Mouse (Mus musculus): Measurements from ENCODE around the gene Btc. TPM values are rescaled to one million over a fixed set of nuclear protein-coding genes. Genes with fewer than 3 reads are reported as not detected.

Gene Btc
- total and polyA plus RNA-seq, 3 experiments: 1.9 to 2.2 TPM; not detected in 1

GRCm38 (mm10) chr5:91311767-91312166 lies 91.0 kb downstream of the Btc start:
- Histone ChIP-seq H3K36me3 (ENCODE audit: control insufficient read depth in 1 of 2, insufficient read depth in 2 of 2, low read length in 2 of 2) (no peaks in the 10 kb centered on the region), H3K4me3 (ENCODE audit: control insufficient read depth in 1 of 2, insufficient read depth in 1 of 2, low read depth in 2 of 2, low read length in 2 of 2) (no peak overlapping the region), H3K27ac (ENCODE audit: control insufficient read depth, low read depth, low read length) (no peak overlapping the region), H3K9me3 (replicated peaks; ENCODE audit: insufficient read depth, low read length) (no peaks in the 10 kb centered on the region), H3K27me3 (ENCODE audit: control insufficient read depth in 1 of 2, insufficient read depth in 2 of 2, low read length in 2 of 2) (peaks cover 0 to 1% of the 10 kb centered on the region in 2 experiments; a peak in 1 of 4 replicates), H3K79me2 (ENCODE audit: control insufficient read depth, insufficient read depth, low read length, poor library complexity) (no peaks in the 10 kb centered on the region), H3K4me1 (ENCODE audit: control insufficient read depth in 1 of 2, insufficient read depth in 2 of 2, low read length in 2 of 2) (peaks cover 0 to 4% of the 10 kb centered on the region in 2 experiments; a peak in 1 of 4 replicates), H3K9ac (ENCODE audit: control insufficient read depth, low read depth, low read length, poor library complexity, severe bottlenecking) (no peak overlapping the region)
- TF ChIP-seq MXI1 (IDR thresholded peaks at IDR 0.05; ENCODE audit: low read depth, low read length) (no peak), USF2 (IDR thresholded peaks at IDR 0.05; ENCODE audit: borderline replicate concordance in 1 of 2, insufficient read depth in 1 of 2, low read depth in 1 of 2, low read length in 2 of 2) (no peak), RCOR1 (IDR thresholded peaks at IDR 0.05; ENCODE audit: low read depth, low read length) (no peak), GATA1 (IDR thresholded peaks at IDR 0.05; ENCODE audit: low read depth, low read length) (no peak), CHD2 (IDR thresholded peaks at IDR 0.05; ENCODE audit: low read length) (no peak), MYC (IDR thresholded peaks at IDR 0.05; ENCODE audit: low read depth, low read length) (no peak), POLR2AphosphoS2 (IDR thresholded peaks at IDR 0.05; ENCODE audit: low read length) (no peak), MEF2A (IDR thresholded peaks at IDR 0.05; ENCODE audit: extremely low read depth, insufficient replicate concordance, low read depth, low read length, poor library complexity, severe bottlenecking) (no peak), POLR2AphosphoS5 (IDR thresholded peaks at IDR 0.05; ENCODE audit: borderline replicate concordance, low read depth, low read length) (no peak), ELF1 (IDR thresholded peaks at IDR 0.05; ENCODE audit: low read depth, low read length) (no peak), SIN3A (IDR thresholded peaks at IDR 0.05; ENCODE audit: low read length) (no peak), NRF1 (IDR thresholded peaks at IDR 0.05; ENCODE audit: insufficient read depth, low read depth, low read length, poor library complexity, severe bottlenecking) (no peak), CHD1 (IDR thresholded peaks at IDR 0.05; ENCODE audit: low read depth, low read length) (no peak), BHLHE40 (IDR thresholded peaks at IDR 0.05; ENCODE audit: borderline replicate concordance, low read depth, low read length) (no peak), UBTF (IDR thresholded peaks at IDR 0.05; ENCODE audit: borderline replicate concordance, insufficient read depth, low read depth, low read length) (no peak), ZC3H11A (IDR thresholded peaks at IDR 0.05; ENCODE audit: low read depth, low read length) (no peak), MAFK (IDR thresholded peaks at IDR 0.05; ENCODE audit: borderline replicate concordance, low read depth, low read length) (no peak), ZNF384 (IDR thresholded peaks at IDR 0.05; ENCODE audit: low read depth, low read length) (no peak)
- peak; percentile 8 for DNase-seq (ENCODE audit: low read depth, low spot score)

- Histone ChIP-seq H3K4me3 (ENCODE audit: control insufficient read depth in 1 of 2, insufficient read depth in 1 of 2, low read depth in 2 of 2, low read length in 2 of 2) (no peak overlapping the region), H3K27me3 (ENCODE audit: control insufficient read depth in 1 of 2, insufficient read depth in 2 of 2, low read length in 2 of 2) (peaks cover 0 to 3% of the 10 kb centered on the region in 2 experiments; a peak in 1 of 4 replicates), H3K27ac (ENCODE audit: control insufficient read depth, low read depth, low read length) (no peak overlapping the region), H3K36me3 (ENCODE audit: control insufficient read depth in 1 of 2, insufficient read depth in 2 of 2, low read length in 2 of 2) (no peaks in the 10 kb centered on the region), H3K4me1 (ENCODE audit: control insufficient read depth in 1 of 2, insufficient read depth in 2 of 2, low read length in 2 of 2) (peaks cover 0 to 4% of the 10 kb centered on the region in 2 experiments; a peak in 1 of 4 replicates), H3K9ac (ENCODE audit: control insufficient read depth, low read depth, low read length, poor library complexity, severe bottlenecking) (no peak overlapping the region), H3K9me3 (replicated peaks; ENCODE audit: insufficient read depth, low read length) (no peaks in the 10 kb centered on the region), H3K79me2 (ENCODE audit: control insufficient read depth, insufficient read depth, low read length, poor library complexity) (no peaks in the 10 kb centered on the region)
- TF ChIP-seq ZMIZ1 (IDR thresholded peaks at IDR 0.05; ENCODE audit: low read depth, low read length) (no peak), SIN3A (IDR thresholded peaks at IDR 0.05; ENCODE audit: low read length) (no peak), RAD21 (IDR thresholded peaks at IDR 0.05; ENCODE audit: low read depth, low read length) (no peak), GATA1 (IDR thresholded peaks at IDR 0.05; ENCODE audit: low read depth, low read length) (no peak), CTCF (IDR thresholded peaks at IDR 0.05 in 2 of 3, conservative IDR thresholded peaks at IDR 0.05 in 1 of 3; ENCODE audit: control insufficient read depth in 1 of 3, insufficient read depth in 1 of 3, low read depth in 2 of 3, low read length in 3 of 3, poor library complexity in 1 of 3, severe bottlenecking in 1 of 3) (no peak), NELFE (IDR thresholded peaks at IDR 0.05; ENCODE audit: low read depth, low read length) (no peak), HCFC1 (IDR thresholded peaks at IDR 0.05; ENCODE audit: low read depth, low read length) (no peak), ETS1 (IDR thresholded peaks at IDR 0.05; ENCODE audit: low read depth, low read length) (no peak), MAZ (IDR thresholded peaks at IDR 0.05; ENCODE audit: low read depth, low read length) (no peak), EP300 (IDR thresholded peaks at IDR 0.05; ENCODE audit: low read depth in 1 of 2, low read length in 2 of 2) (no peak), TBP (IDR thresholded peaks at IDR 0.05; ENCODE audit: low read depth, low read length) (no peak), ZNF384 (IDR thresholded peaks at IDR 0.05; ENCODE audit: low read depth, low read length) (no peak), POLR2A (IDR thresholded peaks at IDR 0.05; ENCODE audit: control insufficient read depth in 1 of 2, insufficient read depth in 1 of 2, low read depth in 1 of 2, low read length in 2 of 2, poor library complexity in 1 of 2) (no peak), KAT2A (conservative IDR thresholded peaks at IDR 0.05; ENCODE audit: low read depth, low read length) (no peak), GABPA (IDR thresholded peaks at IDR 0.05; ENCODE audit: low read depth, low read length) (no peak), MXI1 (IDR thresholded peaks at IDR 0.05; ENCODE audit: low read depth, low read length) (no peak)
- DNase-seq (ENCODE audit: low read depth, low spot score): peak; percentile 7
These were observed 94.2 kb downstream of the Btc start for GRCm38 (mm10) chr5:91308576-91308975.
